Mouse (Mus musculus) CH12.LX (cell line): ENCODE data around the gene Gapvd1. TPM values are rescaled to one million over a fixed set of nuclear protein-coding genes. Genes with fewer than 3 reads are reported as not detected.
"Not testable (repeated sequence)": the region's sequence is repeated elsewhere in the genome, so short reads cannot be mapped to it uniquely, and the experiment has no call there.

Source experiments
- DNase-seq: peaks from one replicate; pipeline ENCODE4 v3.0.0-alpha.2; 2013; ENCODE audit errors: extremely low read depth
- H3K27ac ChIP-seq: 2 replicates; pipeline ENCODE4 v1.5.1; 2012; ENCODE audit warnings: low read depth, mild to moderate bottlenecking, control low read depth, moderate library complexity; ENCODE audit not compliant: insufficient read depth
- H3K27me3 ChIP-seq: replicated peaks from 2 replicates; pipeline ENCODE3; 2012; ENCODE audit warnings: inconsistent platforms
- H3K36me3 ChIP-seq, 2 experiments: replicated peaks in 1 of 2; 2 replicates each; pipeline versions ENCODE3 to v1.6.1; 2012; ENCODE audit warnings: inconsistent platforms in 1 of 2, low read length in 1 of 2, mild to moderate bottlenecking in 1 of 2, mixed read lengths in 1 of 2, moderate library complexity in 1 of 2; ENCODE audit not compliant: control insufficient read depth in 1 of 2, insufficient read depth in 1 of 2
- H3K4me1 ChIP-seq, 2 experiments: 2 replicates each; pipeline ENCODE4 v1.6.1; 2012; ENCODE audit warnings: inconsistent platforms in 1 of 2, moderate library complexity in 1 of 2; ENCODE audit not compliant: insufficient read depth in 2 of 2, control insufficient read depth in 1 of 2
- H3K4me2 ChIP-seq: 2 replicates; pipeline ENCODE4 v1.6.1; 2012; ENCODE audit warnings: low read depth, mild to moderate bottlenecking, control low read depth; ENCODE audit not compliant: poor library complexity, insufficient read depth, severe bottlenecking
- H3K4me3 ChIP-seq, 3 experiments: fragments of 150-350 bp in 1 of 3; sonication (generic) in 1 of 3; replicated peaks in 1 of 3; 2 replicates each; pipeline versions ENCODE3 to v1.5.1; 2011 to 2012; ENCODE audit warnings: low read depth in 2 of 3, low read length in 2 of 3, mild to moderate bottlenecking in 2 of 3, moderate library complexity in 2 of 3, control low read depth in 1 of 3, improper control_type of control experiment in 1 of 3, inconsistent platforms in 1 of 3, mixed read lengths in 1 of 3; ENCODE audit not compliant: poor library complexity in 1 of 3
- H3K79me2 ChIP-seq: replicated peaks from 2 replicates; pipeline ENCODE4 v1.6.1; 2012; ENCODE audit warnings: mild to moderate bottlenecking, moderate library complexity; ENCODE audit not compliant: control insufficient read depth, poor library complexity, insufficient read depth, severe bottlenecking; ENCODE audit errors: extremely low read depth
- H3K9ac ChIP-seq: 2 replicates; pipeline ENCODE4 v1.6.1; 2012; ENCODE audit warnings: low read depth, mild to moderate bottlenecking, control low read depth, moderate library complexity; ENCODE audit not compliant: insufficient read depth
- H3K9me3 ChIP-seq: replicated peaks from 2 replicates; pipeline ENCODE3; 2012; ENCODE audit warnings: low read length, inconsistent platforms, mixed read lengths
- BHLHE40 ChIP-seq: IDR thresholded peaks from 2 replicates; pipeline ENCODE4 v1.6.1; 2011; ENCODE audit warnings: mild to moderate bottlenecking, low read depth, low read length, improper control_type of control experiment
- CHD1 ChIP-seq: IDR thresholded peaks from 2 replicates; pipeline ENCODE4 v1.6.1; 2012; ENCODE audit warnings: low read depth, low read length, improper control_type of control experiment, inconsistent platforms
- CHD2 ChIP-seq: IDR thresholded peaks from 2 replicates; pipeline ENCODE4 v1.6.1; 2011; ENCODE audit warnings: low read length, improper control_type of control experiment
- CTCF ChIP-seq, 2 experiments: IDR thresholded peaks in 1 of 2; conservative IDR thresholded peaks in 1 of 2; 2 replicates each; pipeline ENCODE4 v1.5.1; 2011 to 2012; ENCODE audit warnings: low read depth in 2 of 2, low read length in 2 of 2, improper control_type of control experiment in 1 of 2, inconsistent platforms in 1 of 2, mild to moderate bottlenecking in 1 of 2, moderate library complexity in 1 of 2
- E2F4 ChIP-seq: IDR thresholded peaks from 2 replicates; pipeline ENCODE4 v1.6.1; 2011; ENCODE audit warnings: low read depth, low read length, improper control_type of control experiment; ENCODE audit not compliant: insufficient replicate concordance
- ELF1 ChIP-seq: IDR thresholded peaks from 2 replicates; pipeline ENCODE4 v1.6.1; 2014; ENCODE audit warnings: low read depth, mild to moderate bottlenecking, inconsistent platforms, low read length, improper control_type of control experiment
- EP300 ChIP-seq: IDR thresholded peaks from 2 replicates; pipeline ENCODE4 v1.6.1; 2011; ENCODE audit warnings: low read length, improper control_type of control experiment
- ETS1 ChIP-seq: conservative IDR thresholded peaks from 2 replicates; pipeline ENCODE4 v1.6.1; 2012; ENCODE audit warnings: low read depth, mild to moderate bottlenecking, inconsistent platforms, low read length, improper control_type of control experiment, moderate library complexity
- GABPA ChIP-seq: IDR thresholded peaks from 2 replicates; pipeline ENCODE4 v1.6.1; 2012; ENCODE audit warnings: low read depth, low read length, improper control_type of control experiment, inconsistent platforms; ENCODE audit not compliant: insufficient replicate concordance
- HCFC1 ChIP-seq: IDR thresholded peaks from 2 replicates; pipeline ENCODE4 v1.6.1; 2012; ENCODE audit warnings: low read depth, mild to moderate bottlenecking, inconsistent platforms, low read length, improper control_type of control experiment
- IRF4 ChIP-seq: IDR thresholded peaks from 2 replicates; pipeline ENCODE4 v1.6.1; 2014; ENCODE audit warnings: low read depth, mild to moderate bottlenecking, inconsistent platforms, low read length, improper control_type of control experiment
- JUN ChIP-seq: IDR thresholded peaks from 2 replicates; pipeline ENCODE4 v1.6.1; 2011; ENCODE audit warnings: low read depth, mild to moderate bottlenecking, low read length, improper control_type of control experiment, moderate library complexity; ENCODE audit not compliant: insufficient read depth
- KAT2A ChIP-seq: IDR thresholded peaks from 2 replicates; pipeline ENCODE4 v1.6.1; 2012; ENCODE audit warnings: low read length, improper control_type of control experiment, inconsistent platforms; ENCODE audit not compliant: insufficient replicate concordance
- MAFK ChIP-seq: IDR thresholded peaks from 2 replicates; pipeline ENCODE4 v1.6.1; 2011; ENCODE audit warnings: low read length, improper control_type of control experiment; ENCODE audit not compliant: insufficient replicate concordance
- MAZ ChIP-seq: IDR thresholded peaks from 2 replicates; pipeline ENCODE4 v1.6.1; 2012; ENCODE audit warnings: low read depth, mild to moderate bottlenecking, inconsistent platforms, low read length, improper control_type of control experiment, moderate library complexity
- MEF2A ChIP-seq: IDR thresholded peaks from 2 replicates; pipeline ENCODE4 v1.6.1; 2014; ENCODE audit warnings: low read depth, mild to moderate bottlenecking, inconsistent platforms, low read length, improper control_type of control experiment, borderline replicate concordance
- MXI1 ChIP-seq: IDR thresholded peaks from 2 replicates; pipeline ENCODE4 v1.6.1; 2011; ENCODE audit warnings: mild to moderate bottlenecking, low read depth, low read length, improper control_type of control experiment
- NRF1 ChIP-seq: IDR thresholded peaks from 2 replicates; pipeline ENCODE4 v1.6.1; 2014; ENCODE audit warnings: low read depth, mild to moderate bottlenecking, inconsistent platforms, low read length, improper control_type of control experiment, moderate library complexity
- PAX5 ChIP-seq: IDR thresholded peaks from 2 replicates; pipeline ENCODE4 v1.6.1; 2012; ENCODE audit warnings: low read length, inconsistent platforms, mixed read lengths
- POLR2AphosphoS2 ChIP-seq: IDR thresholded peaks from 2 replicates; pipeline ENCODE4 v1.6.1; 2011; ENCODE audit warnings: low read depth, low read length, improper control_type of control experiment
- RAD21 ChIP-seq: IDR thresholded peaks from 2 replicates; pipeline ENCODE4 v1.6.1; 2011; ENCODE audit warnings: low read depth, mild to moderate bottlenecking, low read length, improper control_type of control experiment, moderate library complexity
- SIN3A ChIP-seq: IDR thresholded peaks from 2 replicates; pipeline ENCODE4 v1.6.1; 2012; ENCODE audit warnings: low read length, improper control_type of control experiment, inconsistent platforms
- SMC3 ChIP-seq: IDR thresholded peaks from 2 replicates; pipeline ENCODE4 v1.6.1; 2011; ENCODE audit warnings: low read depth, low read length, improper control_type of control experiment
- TCF12 ChIP-seq: IDR thresholded peaks from 2 replicates; pipeline ENCODE4 v1.6.1; 2014; ENCODE audit warnings: low read depth, mild to moderate bottlenecking, inconsistent platforms, low read length, improper control_type of control experiment
- ZC3H11A ChIP-seq: IDR thresholded peaks from 2 replicates; pipeline ENCODE4 v1.6.1; 2012; ENCODE audit warnings: low read depth, mild to moderate bottlenecking, inconsistent platforms, low read length, improper control_type of control experiment
- ZMIZ1 ChIP-seq: IDR thresholded peaks from 2 replicates; pipeline ENCODE4 v1.6.1; 2012; ENCODE audit warnings: low read depth, mild to moderate bottlenecking, inconsistent platforms, low read length, improper control_type of control experiment
- ZNF384 ChIP-seq: IDR thresholded peaks from 2 replicates; pipeline ENCODE4 v1.6.1; 2012; ENCODE audit warnings: low read depth, low read length, improper control_type of control experiment, inconsistent platforms
- dilution Hi-C: fragments of 300-500 bp; cut with MboI; formaldehyde crosslinking; loops from 2 replicates; pipeline ENCODE4 v1.14.3; 2020; ENCODE audit warnings: low sequenced_read_pairs; ENCODE audit not compliant: extremely low pct_unique_long_range_greater_than_20kb, extremely low pct_ligation_motif_present
- in situ Hi-C: fragments of 300-500 bp; cut with MboI; formaldehyde crosslinking; loops from 3 replicates; pipeline ENCODE4 v1.14.3; 2019; ENCODE audit warnings: low sequenced_read_pairs, low pct_ligation_motif_present, low pct_unique_long_range_greater_than_20kb, mixed read lengths
- polyA plus RNA-seq: library from polyadenylated mRNA; unstranded; fragments of >175 nt; gene quantifications from 2 replicates; pipeline ENCODE4 v1.2.1, GENCODE M21; 2012; ENCODE audit warnings: low read depth; ENCODE audit not compliant: insufficient read length
- total RNA-seq, 2 experiments: library from RNA; depleted of rRNA; stranded (reverse); fragments of 300-350 nt in 1 of 2; fragments of >200 nt in 1 of 2; gene quantifications; 2 replicates each; pipeline ENCODE4 v1.2.3; 2012 to 2014

Gene Gapvd1
- total and polyA plus RNA-seq, 3 experiments, result 45.1 to 71.3 (median 47.0) TPM

DNA sequence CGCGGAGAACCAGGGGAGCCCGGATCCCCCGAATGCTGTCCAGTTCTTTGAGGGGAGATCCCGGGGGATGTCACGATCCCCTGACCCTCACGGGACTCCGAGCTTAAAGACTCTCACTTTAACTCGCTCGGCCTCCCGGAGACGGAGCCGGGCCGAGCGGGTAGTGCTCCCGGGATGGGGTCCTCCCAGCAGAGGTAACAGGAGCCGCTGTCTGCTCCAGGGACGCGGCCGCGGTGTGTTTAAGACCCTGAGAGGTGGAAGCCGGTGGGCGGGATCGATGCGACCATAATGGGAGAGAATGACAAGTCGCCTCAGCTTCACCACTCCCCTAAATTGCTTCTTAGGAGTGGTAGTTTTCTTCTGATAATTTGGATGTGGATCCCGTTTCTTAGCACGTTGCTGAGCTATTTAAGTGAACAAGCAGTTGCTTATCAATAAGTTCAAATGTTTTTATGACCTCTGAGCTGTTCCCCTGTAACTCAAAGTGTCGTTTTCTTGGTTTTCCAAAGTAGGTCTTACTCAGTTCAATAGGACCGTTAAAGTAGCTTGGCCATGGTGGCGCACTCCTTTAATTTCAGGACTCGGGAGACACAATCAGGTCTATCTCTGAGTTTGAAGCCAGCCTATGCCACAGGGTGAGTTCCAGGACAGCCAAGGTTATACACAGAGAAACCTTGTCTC, 47.7 kb upstream of the Gapvd1 start:
- not testable (repeated sequence) for DNase-seq

DNA sequence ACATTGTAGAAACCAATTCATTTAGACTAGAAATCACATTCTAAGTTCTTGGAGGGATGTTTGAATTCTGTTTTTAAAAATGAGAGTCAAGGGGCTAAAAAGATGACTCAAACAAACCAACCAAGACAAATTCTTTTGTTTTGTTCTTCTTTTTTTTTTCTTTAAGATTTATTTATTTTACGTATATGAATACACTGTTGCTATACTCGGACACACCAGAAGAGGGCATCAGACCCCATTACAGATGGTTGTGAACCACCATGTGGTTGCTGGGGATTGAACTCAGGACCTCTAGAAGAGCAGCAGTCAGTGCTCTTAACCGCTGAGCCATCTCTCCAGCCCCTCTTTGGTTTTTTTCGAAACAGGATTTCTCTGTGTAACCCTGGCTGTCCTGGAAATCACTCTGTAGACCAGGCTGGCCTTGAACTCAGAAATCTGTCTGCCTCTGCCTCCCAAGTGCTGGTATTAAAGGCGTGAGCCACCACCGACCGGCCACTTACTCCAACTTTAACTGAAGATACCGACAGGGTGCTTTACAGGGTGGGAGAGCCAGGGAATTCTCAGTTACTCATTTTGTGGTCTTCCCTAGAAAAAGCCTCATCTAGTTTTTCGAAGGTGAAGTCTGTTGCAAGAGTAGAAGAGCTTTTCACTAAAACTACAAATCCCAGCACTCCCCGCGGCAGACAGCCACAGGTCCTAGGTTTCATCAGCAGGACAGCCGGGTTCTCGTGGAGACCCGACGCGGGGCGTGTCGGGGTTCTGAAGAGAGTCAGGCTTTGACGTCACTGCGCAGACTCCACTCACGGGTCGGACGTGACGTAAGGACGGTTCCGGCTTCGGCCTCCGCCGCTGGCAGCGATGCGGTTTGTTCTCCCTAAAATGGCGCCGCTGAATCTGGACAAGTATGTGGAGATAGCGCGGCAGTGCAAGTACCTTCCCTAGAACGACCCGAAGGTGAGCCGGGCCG, 46.8 kb upstream of the Gapvd1 start:
- in situ Hi-C loops (no loop called here), dilution Hi-C loops (no loop called here)
- peak; percentile 99 for DNase-seq
- Histone ChIP-seq H3K27me3 (no peaks in the 10 kb centered on the region), H3K9ac (peak overlapping the region; percentile 98), H3K9me3 (no peaks in the 10 kb centered on the region), H3K79me2 (peaks cover 40% of the 10 kb centered on the region), H3K4me3 (peak overlapping the region; percentile 62 to 78 (median 64)), H3K4me2 (0 out of 2 replicates have a peak overlapping the region, but pooled peaks have one; percentile 22), H3K36me3 (peaks cover 11 to 33% of the 10 kb centered on the region in 2 experiments), H3K4me1 (peaks cover 3 to 46% of the 10 kb centered on the region in 2 experiments), H3K27ac (peak overlapping the region; percentile 85)
- TF ChIP-seq JUN (no peak), POLR2AphosphoS2 (peak; percentile 86; the same call in 1 of the 2 replicates), EP300 (no peak), ETS1 (peak; percentile 71), CTCF (conservative IDR thresholded peaks at IDR 0.05 in 1 of 2, IDR thresholded peaks at IDR 0.05 in 1 of 2; ENCODE audit: low read depth in 2 of 2, low read length in 2 of 2) (peak; percentile 35 to 52; a peak in 2 of 4 replicates), ZNF384 (no peak), MXI1 (peak; percentile 81; the same call in 1 of the 2 replicates), CHD1 (no peak), KAT2A (peak; percentile 95), RAD21 (no peak; the same call in 1 of the 2 replicates), SMC3 (no peak), ELF1 (peak; percentile 86), GABPA (peak; percentile 71; the same call in 1 of the 2 replicates), MEF2A (0 out of 2 replicates have a peak, but pooled peaks have one; percentile 61), BHLHE40 (peak; percentile 87), E2F4 (0 out of 2 replicates have a peak, but pooled peaks have one; percentile 52), TCF12 (peak; percentile 62), PAX5 (no peak), MAZ (no peak), HCFC1 (peak; percentile 97), NRF1 (peak; percentile 92), IRF4 (peak; percentile 70), CHD2 (peak; percentile 59; the same call in 1 of the 2 replicates), ZMIZ1 (peak; percentile 92), MAFK (no peak), ZC3H11A (no peak)

More for the DNA sequence above, 47.7 kb upstream of the Gapvd1 start:
- H3K4me3 ChIP-seq, result peak overlapping the region; percentile 62 to 78 (median 64)
- TF ChIP-seq CHD1 (peak; percentile 70; the same call in 1 of the 2 replicates), CTCF (conservative IDR thresholded peaks at IDR 0.05 in 1 of 2, IDR thresholded peaks at IDR 0.05 in 1 of 2; ENCODE audit: low read depth in 2 of 2, low read length in 2 of 2) (peak in 1 of 2 experiments; percentile 13; a peak in 1 of 4 replicates), SIN3A (0 out of 2 replicates have a peak, but pooled peaks have one; percentile 7)
- TF ChIP-seq, all 38 proteins: peak for 3; not testable (repeated sequence) for 35
- peak overlapping the region; percentile 77 for H3K27ac ChIP-seq
- peak overlapping the region; percentile 57 for H3K4me2 ChIP-seq
- peaks cover 3 to 53% of the 10 kb centered on the region in 2 experiments for H3K4me1 ChIP-seq
- H3K9me3 ChIP-seq, in situ Hi-C loops, H3K27me3 ChIP-seq, dilution Hi-C loops: not testable (repeated sequence)
- H3K36me3 ChIP-seq, result peaks cover 12 to 35% of the 10 kb centered on the region in 2 experiments
- peaks cover 48% of the 10 kb centered on the region for H3K79me2 ChIP-seq
- H3K9ac ChIP-seq, result peak overlapping the region; percentile 98
